Mouse (Mus musculus) gastrocnemius, postnatal 14 days (tissue): ENCODE measurements around the gene D230025D16Rik. TPM values are rescaled to one million over a fixed set of nuclear protein-coding genes. Genes with fewer than 3 reads are reported as not detected.

ENCODE experiments used
- DNase-seq: peaks from one replicate; pipeline ENCODE4 v3.0.0; 2021; ENCODE audit warnings: mixed read lengths
- intact Hi-C: fragments of 180-260 bp; cut with DNase I; formaldehyde crosslinking; loops from one replicate; pipeline ENCODE4 v1.15.1; 2025; ENCODE audit warnings: low total_unique reads
- total RNA-seq, 2 experiments: library from RNA; stranded (reverse); gene quantifications; 2 replicates each; pipeline ENCODE4 v1.2.3; 2021

Gene D230025D16Rik
- total RNA-seq, 2 experiments from 2014 or later = 14.6 to 18.7 TPM

DNA sequence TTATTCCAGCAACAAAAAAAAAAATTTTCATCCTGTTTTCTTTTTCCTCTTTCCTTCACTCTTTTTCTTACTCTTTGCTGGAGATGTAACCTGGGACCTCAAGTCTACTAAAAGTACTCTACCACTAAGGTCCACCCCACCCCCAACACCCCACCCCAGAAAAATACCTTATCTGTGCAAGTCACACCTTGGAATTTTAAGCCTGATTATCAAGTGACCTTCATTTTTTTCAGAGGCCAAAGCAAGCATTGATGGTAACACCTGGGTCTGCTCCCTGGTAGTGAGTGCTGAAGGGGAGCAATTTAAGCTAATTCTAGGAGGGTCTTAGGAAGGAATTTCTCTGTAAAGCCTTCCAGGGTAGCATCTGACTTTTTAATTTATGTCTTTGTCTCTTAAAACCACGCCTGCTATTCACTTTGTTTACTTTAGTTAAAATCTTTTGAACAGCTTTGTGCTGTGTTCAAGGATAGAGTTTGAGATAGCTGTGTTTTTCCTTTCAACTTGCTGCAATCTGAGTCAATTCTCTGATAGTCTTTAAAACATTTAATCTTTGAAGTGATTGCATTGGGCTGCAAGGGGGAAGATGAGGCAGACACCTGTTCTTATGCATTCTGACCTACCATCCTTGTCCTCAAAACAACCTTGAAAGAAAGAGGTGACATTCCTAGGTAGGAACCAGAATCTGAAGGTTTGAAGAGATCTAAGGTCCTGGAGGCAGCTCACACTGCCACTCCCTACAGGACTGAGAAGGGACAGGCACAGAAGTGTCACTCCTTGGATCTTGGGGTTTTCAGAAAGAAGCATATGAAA, 8.4 kb downstream of the D230025D16Rik start:
- intact Hi-C loops = no loop called here
- no peak for DNase-seq

DNA sequence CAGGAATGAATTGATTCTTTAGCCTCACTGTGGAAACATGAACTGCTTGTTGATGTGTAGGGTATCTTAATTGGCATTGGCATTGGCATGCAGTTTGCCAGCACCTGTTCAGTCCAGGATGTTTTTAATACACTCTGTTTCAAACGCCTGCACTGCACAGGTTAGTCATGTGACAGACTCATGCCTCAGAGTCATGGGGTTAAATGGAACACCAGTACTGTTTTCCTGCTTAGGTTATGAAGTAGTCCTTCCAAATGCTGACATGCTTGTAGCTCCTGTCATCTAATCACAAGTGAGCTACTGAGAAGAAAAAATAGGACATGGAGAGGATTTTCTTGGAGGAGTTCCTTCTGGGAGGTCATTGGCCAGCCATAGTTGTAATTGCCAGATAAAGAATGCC, 10.3 kb downstream of the D230025D16Rik start:
- intact Hi-C loops = no loop called here
- no peak for DNase-seq

DNA sequence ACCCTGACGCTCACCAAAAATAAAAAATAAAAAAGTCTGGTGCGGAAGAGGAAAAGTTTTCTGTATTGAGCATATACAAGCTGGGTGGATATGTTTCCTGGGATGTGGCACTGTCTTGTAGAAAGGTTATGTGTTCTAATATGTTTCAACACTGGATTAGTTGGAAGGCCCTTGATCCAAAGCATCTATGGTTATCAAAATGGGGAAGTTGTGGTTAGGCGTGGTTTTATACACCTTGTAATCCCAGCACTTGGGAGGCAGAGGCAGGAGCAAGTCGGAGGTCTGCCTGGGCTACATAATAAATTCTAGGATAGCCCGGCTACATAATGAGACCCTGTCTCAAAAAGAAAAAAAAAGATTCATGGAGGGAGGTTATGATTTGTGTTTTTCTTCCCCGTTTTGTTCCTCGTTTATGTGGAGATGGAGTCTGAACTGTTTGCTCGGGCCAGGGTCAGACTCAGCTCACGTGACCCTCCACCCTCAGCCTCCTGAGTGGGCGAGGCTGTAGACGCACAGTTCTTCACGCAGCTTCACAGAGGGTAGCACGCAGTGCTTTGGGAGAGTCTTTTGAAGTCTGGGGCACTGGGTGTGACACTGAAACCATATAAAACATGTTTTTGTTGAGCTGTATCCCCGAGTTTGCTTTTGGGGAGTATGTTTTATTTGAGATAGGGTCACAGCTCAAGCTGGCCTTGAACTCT, 12.6 kb downstream of the D230025D16Rik start:
- intact Hi-C loops = no loop called here
- no peak for DNase-seq

DNA sequence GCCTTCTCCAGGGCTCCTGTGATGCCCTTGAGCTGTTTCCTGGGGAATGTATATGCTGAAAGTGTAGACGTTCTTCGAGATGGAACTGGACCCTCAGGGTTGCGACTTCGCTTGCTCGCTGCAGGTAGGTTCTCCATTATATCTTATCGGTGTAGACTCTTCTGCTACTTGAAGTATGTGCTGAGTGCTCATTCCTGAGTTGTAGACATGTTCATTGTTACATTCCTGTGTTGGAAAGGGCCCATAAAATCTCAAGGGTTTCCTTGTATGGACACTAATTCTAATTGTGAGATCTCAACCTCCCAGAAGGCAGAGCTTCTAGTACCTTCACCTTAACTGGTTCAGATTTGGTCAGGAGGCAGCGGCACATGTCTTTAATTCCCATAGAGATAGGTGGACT, 16.1 kb downstream of the D230025D16Rik start:
- no peak for DNase-seq
- intact Hi-C loops = no loop called here

DNA sequence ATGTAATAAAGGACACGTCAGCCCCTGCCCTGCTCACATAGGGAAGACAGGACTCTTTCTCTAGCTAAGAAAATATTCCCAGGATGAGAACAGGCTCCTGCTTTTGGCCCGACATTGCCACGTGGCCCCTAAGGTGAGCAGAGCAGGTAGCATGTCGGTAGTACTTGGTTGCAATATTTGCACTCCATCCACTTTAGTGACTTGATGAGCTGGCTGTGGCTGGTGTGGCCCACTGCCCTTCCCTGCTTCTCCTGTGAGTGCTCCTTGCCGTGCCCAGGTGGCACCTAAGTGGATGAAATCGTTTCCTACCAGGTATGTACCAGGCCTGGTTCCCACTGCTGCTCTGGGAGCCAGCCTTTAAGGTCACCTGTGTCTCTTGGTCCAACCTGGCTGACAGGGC, 27.0 kb downstream of the D230025D16Rik start:
- DNase-seq = no peak
- intact Hi-C loops = no loop called here

DNA sequence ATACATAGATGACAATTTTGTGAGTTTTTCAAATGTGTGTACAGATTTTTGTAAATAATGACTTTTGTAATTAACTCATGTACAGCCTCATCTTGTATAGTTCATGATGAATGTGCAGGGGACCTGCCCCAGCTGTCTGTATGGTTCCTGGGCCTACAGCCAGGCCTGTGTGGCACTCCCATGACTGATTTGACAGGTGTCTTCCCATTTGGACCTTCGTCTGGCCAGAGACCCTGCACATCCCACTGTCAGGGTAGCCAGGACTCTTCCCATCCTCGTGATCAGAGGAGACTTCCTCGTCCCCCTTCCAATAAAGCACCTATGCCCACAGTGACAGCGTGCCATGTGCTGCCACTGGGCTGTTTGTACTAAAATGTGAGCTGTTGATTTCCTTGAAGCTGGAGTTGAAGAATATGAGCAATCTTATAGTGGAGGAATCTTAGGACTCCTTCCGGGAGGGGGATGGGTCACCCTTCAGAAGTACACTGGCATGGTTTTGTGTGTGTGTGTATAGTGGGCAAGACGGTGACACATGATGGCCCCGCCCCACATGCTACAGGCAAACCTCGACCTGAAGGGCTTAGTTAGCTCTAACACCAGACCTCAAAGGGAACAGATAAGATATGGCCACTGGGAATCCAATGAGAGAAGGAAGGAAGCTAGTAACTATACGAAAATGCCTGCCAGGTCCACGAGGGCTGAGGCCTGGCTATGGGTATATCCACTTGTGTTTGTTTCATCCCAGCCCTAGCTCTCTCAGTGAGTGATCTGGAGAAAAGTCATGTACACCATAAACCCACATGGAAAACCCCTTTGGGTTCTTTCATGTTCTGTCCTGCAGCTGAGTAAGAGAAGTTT, 28.0 kb downstream of the D230025D16Rik start:
- intact Hi-C loops = no loop called here

DNA sequence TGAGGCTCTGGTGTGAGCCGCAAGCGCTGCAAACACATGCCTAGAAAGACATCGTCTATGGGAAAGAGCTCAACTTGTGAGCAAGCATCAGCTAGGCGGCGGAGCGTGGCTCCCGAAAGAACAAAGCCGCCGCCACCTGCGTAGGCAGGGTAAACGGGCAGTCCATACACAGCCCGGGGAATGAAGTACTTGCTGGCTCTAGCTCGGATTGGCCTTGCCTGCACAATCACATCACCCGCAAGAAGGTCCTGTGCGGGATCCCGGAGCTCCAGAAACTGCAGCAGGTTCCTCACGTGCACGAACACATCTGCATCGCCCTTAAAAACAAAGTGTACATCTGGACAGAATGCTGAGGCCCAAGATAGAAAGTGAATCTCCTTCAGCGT, 28.8 kb downstream of the D230025D16Rik start:
- DNase-seq = no peak
- intact Hi-C loops = no loop called here

More for the DNA sequence above, 28.0 kb downstream of the D230025D16Rik start:
- DNase-seq = no peak

DNA sequence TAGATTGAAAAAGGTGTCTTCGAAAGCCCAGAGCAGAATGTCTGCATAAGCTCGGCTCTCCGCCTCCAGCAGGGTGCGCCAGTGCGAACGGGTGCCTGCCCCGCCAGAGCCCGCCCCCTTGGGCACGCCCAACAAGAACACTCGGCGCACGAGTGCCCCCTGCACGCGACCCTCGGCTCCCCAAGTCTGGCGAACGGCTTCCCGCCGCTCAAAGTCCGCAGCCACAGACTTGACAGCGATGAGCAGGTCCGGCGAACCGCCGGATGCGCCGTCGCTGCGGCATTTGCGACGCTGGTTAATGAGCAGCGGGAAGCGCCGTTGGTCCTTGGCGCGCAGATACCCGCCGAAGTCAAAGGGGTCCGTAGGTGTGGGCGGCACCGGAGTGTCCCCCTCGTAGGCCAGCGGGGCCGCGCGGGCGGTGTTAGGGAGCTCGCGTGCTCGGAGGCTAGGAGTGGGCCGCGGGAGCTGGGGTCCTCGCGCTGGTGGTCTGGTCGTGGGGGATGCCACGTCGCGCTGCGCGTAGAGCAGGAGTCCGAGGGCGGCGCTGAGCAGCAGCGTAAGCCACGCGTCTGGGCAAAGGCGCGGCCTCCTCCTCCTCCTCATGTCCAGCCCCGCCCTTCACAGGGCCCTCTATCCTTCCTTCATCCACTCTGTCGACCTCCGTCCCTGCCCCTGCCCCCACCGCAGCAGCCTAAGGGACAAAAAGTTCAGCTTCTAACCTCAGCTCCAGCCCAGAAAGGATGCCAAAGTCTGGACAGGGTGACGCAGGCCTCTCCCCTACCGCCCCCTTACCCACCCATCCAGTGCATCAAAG, 29.4 kb downstream of the D230025D16Rik start:
- peak; percentile 93 for DNase-seq
- intact Hi-C loops = no loop called here

DNA sequence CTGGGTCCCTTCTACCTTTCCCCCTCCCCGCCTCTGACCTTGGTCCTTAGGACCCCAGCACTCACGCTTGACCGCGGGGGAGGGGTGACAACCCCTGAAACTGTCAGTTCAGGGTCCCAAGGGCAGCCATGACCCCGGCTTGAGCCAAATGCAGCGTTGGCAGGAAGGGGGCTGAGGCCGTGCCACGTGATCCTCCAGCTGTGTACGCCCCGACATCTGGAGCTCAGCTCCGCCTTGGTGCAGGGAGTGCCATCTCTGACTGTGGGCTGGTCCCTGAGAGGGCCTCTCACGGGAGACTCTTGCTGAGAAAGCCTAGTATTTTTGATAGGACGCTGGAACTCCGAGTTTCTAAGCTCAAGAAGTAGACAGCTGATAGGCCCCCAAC, 30.0 kb downstream of the D230025D16Rik start, which contains the start of gene B3gnt9:
B3gnt9 (minus strand) TSS at position 188 of the 385 bp plus-strand sequence.
- intact Hi-C loops = no loop called here

DNA sequence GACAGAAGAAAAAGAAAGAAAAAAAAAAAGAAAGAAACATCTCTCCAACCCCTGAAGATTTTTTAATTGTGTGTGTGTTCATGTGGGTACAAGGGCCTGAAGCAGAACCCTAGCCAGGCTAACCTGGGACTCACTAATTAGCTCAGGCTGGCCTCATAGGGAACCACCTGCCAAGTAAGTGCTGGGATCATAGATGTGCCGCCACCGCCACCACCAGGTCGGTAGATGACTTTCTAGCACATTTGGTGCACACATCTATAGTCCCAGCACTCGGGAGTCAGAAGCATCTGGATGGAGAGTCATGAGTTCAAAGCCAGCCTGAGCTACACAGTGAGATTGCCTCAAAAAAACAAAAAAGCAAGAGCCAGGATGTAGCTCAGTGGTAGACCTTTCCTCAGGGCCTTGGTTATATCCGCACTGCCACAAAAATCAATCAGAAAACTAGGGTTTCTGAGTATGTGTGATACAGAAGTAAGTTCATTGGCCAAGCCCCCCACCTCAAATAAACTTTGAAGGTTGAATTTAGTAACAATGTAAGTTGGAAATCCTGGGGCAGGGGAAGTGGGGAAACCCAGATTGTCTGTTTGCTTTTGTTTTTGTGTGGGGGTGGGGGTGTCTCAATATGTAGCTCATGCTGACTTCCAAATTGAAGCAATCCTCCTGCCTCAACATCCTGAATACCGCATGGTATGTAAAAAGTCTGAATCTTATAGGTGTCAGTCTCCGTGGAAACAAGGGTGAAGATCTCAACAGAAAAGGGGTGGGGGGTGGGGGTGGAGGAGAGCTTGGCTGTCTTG, 32.6 kb downstream of the D230025D16Rik start:
- DNase-seq = no peak
- intact Hi-C loops = no loop called here

More for the DNA sequence above, 30.0 kb downstream of the D230025D16Rik start, which contains the start of gene B3gnt9:
- peak; percentile 88 for DNase-seq

DNA sequence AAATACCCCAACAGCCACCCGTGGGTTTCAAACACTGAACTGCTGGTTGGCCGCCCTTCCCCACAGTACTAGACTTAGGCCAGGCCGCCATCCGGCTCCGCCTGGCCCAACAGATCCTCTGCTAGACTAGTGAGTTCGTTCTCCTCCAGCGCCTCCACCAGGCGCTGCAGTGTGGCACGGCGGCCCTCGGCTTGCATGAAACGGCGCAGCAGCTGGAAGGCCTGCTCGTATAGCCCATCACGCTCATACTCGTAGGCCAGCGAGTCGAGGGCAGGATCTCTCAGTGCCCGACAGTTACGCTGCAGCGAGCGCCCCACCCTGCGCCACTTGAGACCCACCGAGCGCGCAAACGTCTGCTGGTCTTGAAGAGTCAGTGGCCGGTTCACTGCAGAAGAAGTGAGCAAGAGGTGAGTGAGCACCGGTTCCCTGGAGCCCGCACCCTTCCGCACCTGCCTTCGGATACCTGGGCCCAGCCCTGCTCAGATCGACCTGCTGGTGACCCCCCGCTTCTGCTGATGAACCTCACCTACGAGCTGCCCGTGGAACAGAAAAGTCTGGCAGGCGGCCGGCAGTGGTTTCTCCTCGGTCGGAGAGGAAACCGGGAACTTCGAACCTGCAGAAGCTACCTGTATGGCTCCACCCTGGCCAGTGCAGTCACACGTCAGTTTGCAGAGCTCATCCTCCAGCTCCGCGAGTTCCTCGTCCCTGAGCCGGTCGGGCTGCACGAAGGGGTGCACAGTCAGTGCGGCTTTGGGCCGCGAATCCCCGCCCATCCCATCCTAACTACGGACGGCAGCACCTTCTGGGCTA, 34.2 kb downstream of the D230025D16Rik start:
- intact Hi-C loops = no loop called here
- no peak for DNase-seq

DNA sequence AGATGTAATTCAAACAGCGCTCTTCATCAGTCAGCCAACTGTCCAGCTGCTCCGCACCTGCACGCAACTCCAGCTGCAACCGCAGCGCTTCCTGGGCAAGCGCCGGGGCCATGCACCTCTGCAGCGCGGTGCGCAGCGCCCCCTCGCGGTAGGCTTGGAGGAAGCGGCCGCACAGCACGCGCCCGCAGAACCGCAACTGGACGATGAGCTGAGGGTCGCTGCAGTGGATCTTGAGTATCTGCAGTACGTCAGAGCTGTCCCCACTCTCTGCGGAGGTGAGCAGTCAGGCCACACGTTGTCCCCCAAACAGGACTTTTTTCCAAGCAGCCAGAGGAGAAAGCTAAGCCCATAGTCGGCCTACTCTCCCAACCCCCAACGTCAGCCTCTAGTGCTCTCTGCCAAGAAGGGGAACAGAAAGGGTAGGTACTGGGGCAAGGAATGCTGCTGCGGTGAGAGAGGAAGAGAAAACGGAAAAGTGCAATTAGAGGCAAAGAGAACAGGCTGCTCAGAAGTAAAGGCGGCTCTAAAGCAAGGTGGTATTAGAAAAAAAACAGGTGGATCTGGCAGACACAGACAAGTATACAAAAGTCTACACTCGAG, 34.9 kb downstream of the D230025D16Rik start:
- intact Hi-C loops = no loop called here
- DNase-seq = peak; percentile 77

DNA sequence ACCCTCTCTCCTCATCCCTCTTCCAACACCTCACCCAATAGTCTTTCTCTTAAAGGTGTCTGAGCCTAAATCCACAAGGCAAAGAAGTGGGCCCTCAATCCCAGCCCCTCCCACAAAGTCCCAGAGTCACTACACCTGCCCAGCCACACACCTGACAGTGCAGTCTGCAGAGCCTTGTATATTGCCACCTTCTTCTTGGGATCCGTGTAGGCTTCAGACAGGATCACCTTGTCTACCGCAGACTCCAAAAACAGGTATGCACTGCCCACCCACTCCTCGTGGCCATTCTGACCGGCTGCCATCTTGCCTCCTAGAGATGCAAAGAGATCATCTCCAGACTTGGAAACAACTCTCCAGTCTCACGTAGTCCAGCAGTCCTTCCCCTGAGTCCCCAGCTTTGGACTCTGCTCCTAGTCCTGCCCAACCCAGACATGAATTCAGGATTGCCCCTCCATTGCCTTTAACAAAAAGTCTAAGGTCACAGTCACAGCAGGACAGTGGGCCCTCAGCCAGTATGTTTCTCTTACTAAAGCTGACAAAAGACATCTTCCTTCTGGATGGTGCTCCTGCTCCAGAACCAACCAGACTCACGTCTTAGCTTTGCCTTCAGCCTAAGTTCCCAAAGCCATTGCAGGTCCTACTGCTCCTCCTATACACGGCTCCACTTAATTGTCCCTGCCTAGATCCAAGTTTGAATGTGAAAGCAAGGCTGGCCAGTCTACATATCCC, 35.6 kb downstream of the D230025D16Rik start:
- intact Hi-C loops = no loop called here
- no peak for DNase-seq

DNA sequence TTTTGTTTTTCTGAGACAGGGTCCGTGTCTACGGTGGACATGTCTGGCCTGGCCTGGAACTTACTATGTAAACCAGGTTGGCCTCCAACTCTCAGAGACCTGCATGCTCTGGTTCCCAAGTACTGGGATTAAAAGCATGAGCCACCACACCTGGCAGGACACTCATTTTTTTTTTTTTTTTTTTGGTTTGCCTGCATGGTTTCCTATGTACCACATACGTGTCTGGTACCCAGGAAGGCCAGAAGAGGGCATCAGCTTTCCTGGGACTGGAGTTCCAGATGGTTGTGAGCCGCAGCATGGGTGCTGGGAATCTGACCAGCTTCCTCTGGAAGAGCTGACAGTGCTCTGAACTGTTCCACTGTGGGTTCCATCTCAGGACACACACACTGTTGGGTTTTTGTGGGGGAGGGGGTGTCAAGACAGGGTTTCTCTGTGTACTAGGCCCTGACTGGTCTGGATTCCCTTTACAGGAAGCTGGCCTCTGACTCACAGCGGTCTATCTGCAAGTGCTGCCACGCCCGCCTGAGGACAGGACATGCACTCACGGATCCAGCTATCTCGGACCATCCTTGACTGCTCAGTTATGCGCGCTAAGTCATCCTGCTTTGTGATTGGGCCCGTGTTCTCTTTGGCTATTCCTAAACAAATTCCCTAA, 36.5 kb downstream of the D230025D16Rik start:
- intact Hi-C loops = no loop called here
- no peak for DNase-seq

DNA sequence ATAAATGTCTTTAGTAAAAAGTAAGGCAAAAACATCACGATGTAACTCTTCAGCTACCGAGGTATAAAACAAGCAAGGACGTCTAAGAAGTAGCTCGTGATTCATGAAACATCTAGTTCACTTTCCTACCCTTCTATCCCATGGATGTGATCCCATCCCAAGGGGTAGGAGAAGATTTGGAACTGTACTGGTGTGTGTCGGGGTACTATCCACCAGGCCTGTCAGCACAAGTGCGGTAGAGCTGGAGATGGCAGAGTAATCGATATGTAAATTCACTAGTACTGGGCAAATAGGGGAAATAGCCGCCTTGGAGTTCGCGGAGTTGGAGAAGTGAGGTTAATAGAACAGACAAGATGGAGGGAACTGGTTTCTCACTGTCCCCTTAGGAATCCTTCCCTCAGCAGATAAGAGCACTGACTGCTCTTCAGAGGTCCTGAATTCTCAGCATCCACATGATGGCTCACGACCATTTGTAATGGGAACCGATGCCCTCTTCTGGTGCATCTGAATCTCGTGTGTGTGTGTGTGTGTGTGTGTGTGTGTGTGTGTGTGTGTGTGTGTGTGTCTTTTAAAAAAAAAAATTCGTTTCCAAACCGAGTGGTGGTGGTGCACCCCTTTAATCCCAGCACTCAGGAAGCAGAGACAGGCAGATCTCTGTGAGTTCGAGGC, 38.4 kb downstream of the D230025D16Rik start:
- intact Hi-C loops = loop anchor here (2.0 kb wide), 1 partner anchor 39 kb away; the partner anchor contains the start of gene D230025D16Rik
- DNase-seq = no peak
